Mouse (Mus musculus): ENCODE measurements around the gene Chmp6.

DNA sequence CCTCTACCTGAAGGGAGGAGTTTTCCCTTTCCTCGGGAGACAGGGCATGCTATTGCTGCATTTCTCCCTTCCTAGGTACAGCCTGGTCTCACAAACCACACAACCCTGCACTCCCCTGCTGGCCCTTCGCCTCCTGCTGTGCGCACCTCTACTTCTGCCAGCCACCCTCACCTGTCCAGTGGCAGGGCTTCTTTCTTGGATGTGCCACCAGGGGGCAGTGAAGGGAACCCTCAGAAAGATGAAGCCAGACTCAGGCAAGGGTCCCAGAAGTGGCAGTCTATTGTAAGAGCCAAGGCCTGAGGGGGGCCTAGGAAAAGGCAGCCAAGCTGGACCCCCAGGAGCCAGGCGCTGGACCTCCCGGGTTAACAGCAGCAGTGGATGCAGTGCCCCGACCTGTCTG, 22.2 kb downstream of the Chmp6 start:
- TF ChIP-seq POLR2A (IDR thresholded peaks at IDR 0.05; ENCODE audit: extremely low read depth, insufficient read depth, low read length) (no peak), CTCF (IDR thresholded peaks at IDR 0.05; ENCODE audit: extremely low read depth, insufficient read depth, low read length) (peak; percentile 55)
